Mouse (Mus musculus) megakaryocyte progenitor cell, adult 5-6 weeks (primary cell): Measurements from ENCODE around the gene Gpx1. TPM values are rescaled to one million over a fixed set of nuclear protein-coding genes. Genes with fewer than 3 reads are reported as not detected.

Source experiments
- total RNA-seq, 2 experiments: library from RNA; stranded (forward) in 1 of 2; stranded (reverse) in 1 of 2; fragments of 157-497, 149-512 nt in 1 of 2; fragments of 200-1000 nt in 1 of 2; gene quantifications; 2 replicates each; pipeline versions ENCODE4 v1.2.3 to v1.2.4; 2015 to 2017

Gene Gpx1
- total RNA-seq, 2 experiments from 2014 or later, result 1,804 to 2,432 TPM

Other genes with a start within 250 kb of the Gpx1 start
- 45.9 and 64.3 TPM in 2 replicates for gene Apeh, start 244.3 kb upstream of the Gpx1 start, total RNA-seq (2015)
- 71.0 and 110 TPM in 2 replicates for gene Apeh, start 244.3 kb upstream of the Gpx1 start, total RNA-seq (2017)
- 4.7 and 5.5 TPM in 2 replicates for gene Bsn, start 148.5 kb upstream of the Gpx1 start, total RNA-seq (2015)
- gene Bsn, start 148.5 kb upstream of the Gpx1 start, total RNA-seq (2017), result 3.2 and 4.0 TPM in 2 replicates
- 16.1 and 16.5 TPM in 2 replicates for gene Dag1, start 74.9 kb upstream of the Gpx1 start, total RNA-seq (2015)
- 3.8 and 4.7 TPM in 2 replicates for gene Dag1, start 74.9 kb upstream of the Gpx1 start, total RNA-seq (2017)
- gene Nicn1, start 48.5 kb upstream of the Gpx1 start, total RNA-seq (2015), result 9.0 and 10.5 TPM in 2 replicates
- gene Nicn1, start 48.5 kb upstream of the Gpx1 start, total RNA-seq (2017), result 3.2 and 4.7 TPM in 2 replicates
- gene Amt, start 42.0 kb upstream of the Gpx1 start, total RNA-seq (2015), result 0.37 and 0.85 TPM in 2 replicates
- 1.1 and 1.2 TPM in 2 replicates for gene Amt, start 42.0 kb upstream of the Gpx1 start, total RNA-seq (2017)
- gene Rhoa, start 32.8 kb upstream of the Gpx1 start, total RNA-seq (2015), result 261 and 298 TPM in 2 replicates
- gene Rhoa, start 32.8 kb upstream of the Gpx1 start, total RNA-seq (2017), result 265 and 283 TPM in 2 replicates
- 12.8 and 13.2 TPM in 2 replicates for gene Tcta, start 32.7 kb upstream of the Gpx1 start, total RNA-seq (2015)
- gene Tcta, start 32.7 kb upstream of the Gpx1 start, total RNA-seq (2017), result 4.1 and 8.7 TPM in 2 replicates
- 108 and 145 TPM in 2 replicates for gene Usp4, start 8.9 kb downstream of the Gpx1 start, total RNA-seq (2015)
- gene Usp4, start 8.9 kb downstream of the Gpx1 start, total RNA-seq (2017), result 50.9 and 55.0 TPM in 2 replicates
- gene 1700102P08Rik, start 53.9 kb downstream of the Gpx1 start, total RNA-seq (2015), result 0.49 TPM in 1 of 2 replicates, not detected in the other
- 0.46 TPM in 1 of 2 replicates, not detected in the other for gene 1700102P08Rik, start 53.9 kb downstream of the Gpx1 start, total RNA-seq (2017)
- 0.20 and 0.49 TPM in 2 replicates for gene Ccdc36, start 89.6 kb downstream of the Gpx1 start, total RNA-seq (2015)
- gene Ccdc36, start 89.6 kb downstream of the Gpx1 start, total RNA-seq (2017), result 0.54 and 0.74 TPM in 2 replicates
- not detected in 2 replicates for gene BC048562, start 97.6 kb downstream of the Gpx1 start, total RNA-seq (2015)
- not detected in 2 replicates for gene BC048562, start 97.6 kb downstream of the Gpx1 start, total RNA-seq (2017)
- 14.6 and 17.9 TPM in 2 replicates for gene Ccdc71, start 121.6 kb downstream of the Gpx1 start, total RNA-seq (2015)
- gene Ccdc71, start 121.6 kb downstream of the Gpx1 start, total RNA-seq (2017), result 13.7 and 14.8 TPM in 2 replicates
- 0.46 and 1.1 TPM in 2 replicates for gene Klhdc8b, start 122.7 kb downstream of the Gpx1 start, total RNA-seq (2015)
- 4.1 and 8.1 TPM in 2 replicates for gene Klhdc8b, start 122.7 kb downstream of the Gpx1 start, total RNA-seq (2017)
- 0.05 and 0.32 TPM in 2 replicates for gene Lamb2, start 140.8 kb downstream of the Gpx1 start, total RNA-seq (2015)
- 0.08 TPM in 1 of 2 replicates, not detected in the other for gene Lamb2, start 140.8 kb downstream of the Gpx1 start, total RNA-seq (2017)
- gene Usp19, start 151.7 kb downstream of the Gpx1 start, total RNA-seq (2015), result 33.4 and 36.1 TPM in 2 replicates
- gene Usp19, start 151.7 kb downstream of the Gpx1 start, total RNA-seq (2017), result 38.0 and 47.0 TPM in 2 replicates
- gene Qars, start 168.8 kb downstream of the Gpx1 start, total RNA-seq (2015), result 177 and 194 TPM in 2 replicates
- 184 and 188 TPM in 2 replicates for gene Qars, start 168.8 kb downstream of the Gpx1 start, total RNA-seq (2017)
- gene Qrich1, start 177.9 kb downstream of the Gpx1 start, total RNA-seq (2015), result 92.3 and 107 TPM in 2 replicates
- 133 and 134 TPM in 2 replicates for gene Qrich1, start 177.9 kb downstream of the Gpx1 start, total RNA-seq (2017)
- gene Impdh2, start 221.4 kb downstream of the Gpx1 start, total RNA-seq (2015), result 266 and 290 TPM in 2 replicates
- 342 and 372 TPM in 2 replicates for gene Impdh2, start 221.4 kb downstream of the Gpx1 start, total RNA-seq (2017)
- gene Ndufaf3, start 228.5 kb downstream of the Gpx1 start, total RNA-seq (2015), result 33.7 and 36.8 TPM in 2 replicates
- 7.3 and 22.1 TPM in 2 replicates for gene Ndufaf3, start 228.5 kb downstream of the Gpx1 start, total RNA-seq (2017)
- 95.3 and 103 TPM in 2 replicates for gene Dalrd3, start 231.0 kb downstream of the Gpx1 start, total RNA-seq (2015)
- gene Dalrd3, start 231.0 kb downstream of the Gpx1 start, total RNA-seq (2017), result 42.7 and 43.4 TPM in 2 replicates
- gene Wdr6, start 239.8 kb downstream of the Gpx1 start, total RNA-seq (2015), result 9.8 and 10.2 TPM in 2 replicates
- 15.5 and 17.4 TPM in 2 replicates for gene Wdr6, start 239.8 kb downstream of the Gpx1 start, total RNA-seq (2017)